Mouse (Mus musculus): ENCODE data around the gene 2610301B20Rik. TPM values are rescaled to one million over a fixed set of nuclear protein-coding genes. Genes with fewer than 3 reads are reported as not detected.
"Not testable (repeated sequence)": the region's sequence is repeated elsewhere in the genome, so short reads cannot be mapped to it uniquely, and the experiment has no call there.

2610301B20Rik gene
- polyA plus RNA-seq, 1 experiment from 2014 or later: 46.9 TPM

GRCm38 (mm10) chr4:10872685-10873539, 1.4 kb upstream of the 2610301B20Rik start:
- Histone ChIP-seq H3K27me3 (no peaks in the 10 kb centered on the region), H3K4me1 (peaks cover 12% of the 10 kb centered on the region), H3K36me3 (no peaks in the 10 kb centered on the region; the same call in 1 of the 2 replicates), H3K27ac (replicated peaks) (peak overlapping the region; percentile 99), H3K9ac (replicated peaks) (peak overlapping the region; percentile 44), H3K9me3 (no peaks in the 10 kb centered on the region), H3K4me2 (replicated peaks) (peak overlapping the region; percentile 65), H3K4me3 (peak overlapping the region; percentile 86)
- WGBS: 32% methylated on average over 16 of the region's 16 CpGs
- ATAC-seq (ENCODE audit: low FRiP score, low read depth): no peak

GRCm38 (mm10) chr4:10873549-10873919, 764 bp upstream of the 2610301B20Rik start:
- Histone ChIP-seq H3K9me3 (no peaks in the 10 kb centered on the region), H3K27me3 (no peaks in the 10 kb centered on the region), H3K4me2 (replicated peaks) (peak overlapping the region; percentile 65), H3K4me3 (peak overlapping the region; percentile 86), H3K9ac (replicated peaks) (peak overlapping the region; percentile 44), H3K36me3 (no peaks in the 10 kb centered on the region; the same call in 1 of the 2 replicates), H3K27ac (replicated peaks) (peak overlapping the region; percentile 99), H3K4me1 (peaks cover 12% of the 10 kb centered on the region)
- 6% methylated on average over 5 of the region's 8 CpGs for WGBS
- ATAC-seq (ENCODE audit: low FRiP score, low read depth): peak; percentile 47

- no peaks in the 10 kb centered on the region for H3K27me3 ChIP-seq
- H3K4me2 ChIP-seq (replicated peaks): peak overlapping the region; percentile 65
- H3K4me1 ChIP-seq: peaks cover 12% of the 10 kb centered on the region
- H3K9me3 ChIP-seq: no peaks in the 10 kb centered on the region
- WGBS: under 1% methylated on average over 37 of the region's 37 CpGs
- peak overlapping the region; percentile 81 for H3K9ac ChIP-seq (replicated peaks)
- peak overlapping the region; percentile 86 for H3K4me3 ChIP-seq
- H3K27ac ChIP-seq (replicated peaks): peak overlapping the region; percentile 99
- peaks cover 5% of the 10 kb centered on the region; the same call in 1 of the 2 replicates for H3K36me3 ChIP-seq
- ATAC-seq (ENCODE audit: low FRiP score, low read depth): peak; percentile 86
Observed at GRCm38 (mm10) chr4:10874718-10875121, 422 bp downstream of the 2610301B20Rik start.

GRCm38 (mm10) chr4:10875407-10875806, 1.1 kb downstream of the 2610301B20Rik start:
- Histone ChIP-seq H3K4me1 (peaks cover 12% of the 10 kb centered on the region), H3K27me3 (no peaks in the 10 kb centered on the region), H3K4me3 (peak overlapping the region; percentile 86), H3K9me3 (no peaks in the 10 kb centered on the region), H3K4me2 (replicated peaks) (peak overlapping the region; percentile 65), H3K36me3 (peaks cover 5% of the 10 kb centered on the region; the same call in 1 of the 2 replicates), H3K27ac (replicated peaks) (peak overlapping the region; percentile 99), H3K9ac (replicated peaks) (peak overlapping the region; percentile 81)
- no peak for ATAC-seq (ENCODE audit: low FRiP score, low read depth)

- no peak overlapping the region for H3K4me2 ChIP-seq (replicated peaks)
- no peak overlapping the region for H3K27ac ChIP-seq (replicated peaks)
- no peak overlapping the region for H3K4me3 ChIP-seq
- H3K9me3 ChIP-seq: no peaks in the 10 kb centered on the region
- no peak overlapping the region for H3K9ac ChIP-seq (replicated peaks)
- peaks cover 12% of the 10 kb centered on the region for H3K4me1 ChIP-seq
- H3K27me3 ChIP-seq: no peaks in the 10 kb centered on the region
- no peak for ATAC-seq (ENCODE audit: low FRiP score, low read depth)
- WGBS: 100% methylated on average over 1 of the region's 1 CpGs
- H3K36me3 ChIP-seq: peaks cover 5% of the 10 kb centered on the region; the same call in 1 of the 2 replicates
Observed at GRCm38 (mm10) chr4:10877057-10877456, 2.8 kb downstream of the 2610301B20Rik start.

GRCm38 (mm10) chr4:10883740-10884408, 9.6 kb downstream of the 2610301B20Rik start:
- 95% methylated on average over 8 of the region's 8 CpGs for WGBS
- no peak overlapping the region for H3K4me2 ChIP-seq (replicated peaks)
- no peak overlapping the region for H3K9ac ChIP-seq (replicated peaks)
- no peak overlapping the region for H3K4me3 ChIP-seq
- no peaks in the 10 kb centered on the region for H3K27me3 ChIP-seq
- no peak for ATAC-seq (ENCODE audit: low FRiP score, low read depth)
- H3K9me3 ChIP-seq: no peaks in the 10 kb centered on the region
- no peaks in the 10 kb centered on the region for H3K4me1 ChIP-seq
- H3K27ac ChIP-seq (replicated peaks): no peak overlapping the region
- H3K36me3 ChIP-seq: peaks cover 64% of the 10 kb centered on the region

- WGBS: 97% methylated on average over 10 of the region's 10 CpGs
- Histone ChIP-seq H3K9ac (replicated peaks) (no peak overlapping the region), H3K27me3 (no peaks in the 10 kb centered on the region), H3K4me3 (no peak overlapping the region), H3K27ac (replicated peaks) (no peak overlapping the region), H3K9me3 (0 out of 2 replicates have a peak, but pooled peaks cover 2% of the 10 kb centered on the region), H3K4me1 (no peaks in the 10 kb centered on the region), H3K36me3 (peaks cover 64% of the 10 kb centered on the region), H3K4me2 (replicated peaks) (no peak overlapping the region)
- no peak for ATAC-seq (ENCODE audit: low FRiP score, low read depth)
Observed at GRCm38 (mm10) chr4:10888835-10889234, 14.5 kb downstream of the 2610301B20Rik start.

- 87% methylated on average over 4 of the region's 4 CpGs for WGBS
- Histone ChIP-seq H3K9me3 (no peaks in the 10 kb centered on the region), H3K4me2 (replicated peaks) (no peak overlapping the region), H3K9ac (replicated peaks) (no peak overlapping the region), H3K4me1 (no peaks in the 10 kb centered on the region), H3K4me3 (no peak overlapping the region), H3K27me3 (no peaks in the 10 kb centered on the region), H3K36me3 (peaks cover 34% of the 10 kb centered on the region), H3K27ac (replicated peaks) (no peak overlapping the region)
- ATAC-seq (ENCODE audit: low FRiP score, low read depth): no peak
Observed at GRCm38 (mm10) chr4:10896262-10896661, 22.0 kb downstream of the 2610301B20Rik start.

- no peak overlapping the region for H3K27ac ChIP-seq (replicated peaks)
- no peaks in the 10 kb centered on the region for H3K9me3 ChIP-seq
- no peaks in the 10 kb centered on the region for H3K27me3 ChIP-seq
- no peak overlapping the region for H3K4me3 ChIP-seq
- no peak overlapping the region for H3K9ac ChIP-seq (replicated peaks)
- no peaks in the 10 kb centered on the region for H3K4me1 ChIP-seq
- peaks cover 34% of the 10 kb centered on the region for H3K36me3 ChIP-seq
- no peak overlapping the region for H3K4me2 ChIP-seq (replicated peaks)
- ATAC-seq (ENCODE audit: low FRiP score, low read depth): 0 out of 2 replicates have a peak, but pooled peaks have one; percentile 63
Observed at GRCm38 (mm10) chr4:10896859-10897258, 22.6 kb downstream of the 2610301B20Rik start.

GRCm38 (mm10) chr4:10905234-10905801, 31.0 kb downstream of the 2610301B20Rik start:
- Histone ChIP-seq H3K27ac (replicated peaks) (no peak overlapping the region), H3K4me2 (replicated peaks) (peak overlapping the region; percentile 32), H3K9ac (replicated peaks) (no peak overlapping the region), H3K36me3 (no peaks in the 10 kb centered on the region), H3K4me1 (peaks cover 9% of the 10 kb centered on the region), H3K27me3 (no peaks in the 10 kb centered on the region), H3K9me3 (no peaks in the 10 kb centered on the region), H3K4me3 (0 out of 2 replicates have a peak overlapping the region, but pooled peaks have one; percentile 0)
- peak; percentile 63 for ATAC-seq (ENCODE audit: low FRiP score, low read depth)
- 2% methylated on average over 13 of the region's 13 CpGs for WGBS

- H3K27ac ChIP-seq (replicated peaks); H3K9me3 ChIP-seq; H3K4me3 ChIP-seq; H3K9ac ChIP-seq (replicated peaks); H3K27me3 ChIP-seq; H3K4me1 ChIP-seq; H3K4me2 ChIP-seq (replicated peaks); ATAC-seq (ENCODE audit: low FRiP score, low read depth); H3K36me3 ChIP-seq: not testable (repeated sequence)
- WGBS: 60% methylated on average over 7 of the region's 7 CpGs
Observed at GRCm38 (mm10) chr4:10911417-10911816, 37.1 kb downstream of the 2610301B20Rik start.

Measured in midbrain, embryonic 12.5 days (tissue).